In the genomic region with DNA sequence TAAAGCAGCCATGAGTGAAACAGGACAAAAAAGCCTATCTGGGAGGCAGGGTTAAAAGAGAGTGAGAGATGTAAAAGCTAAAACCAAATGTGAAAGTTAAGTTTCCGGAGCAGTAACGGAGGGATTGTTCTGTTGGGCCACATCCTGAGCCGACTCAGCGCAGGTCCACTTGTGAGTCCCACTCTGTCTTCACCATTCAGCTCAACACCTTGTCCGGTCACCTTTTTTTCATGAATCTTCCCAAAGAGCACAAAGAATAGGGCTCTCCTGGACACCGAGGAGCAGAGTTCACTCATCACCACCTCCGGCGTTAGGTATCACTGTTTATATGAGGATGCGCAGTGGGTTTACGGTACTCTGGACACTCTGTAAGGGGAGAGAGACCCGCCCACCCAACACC, we compare ENCODE assay signal across 18 mouse cellular contexts.
"Had no signal": no experiment of that assay in that cellular context is flagged by ENCODE, and none has a peak within 500 bp of the region (broad histone marks: within the 10 kb centered on the region; RNA-seq: fewer than 3 reads in every experiment).

No protein-coding gene starts in this region.

- DNase-seq: lung, adult 2 months; lung, postnatal 4 days; midbrain, embryonic 14.5 days; retina, postnatal 1 day; right cerebral cortex, adult 18-20 months; right cerebral cortex, postnatal 25 days; right cerebral cortex, postnatal 4 days; spleen, adult 18-20 months; thymus, adult 18-20 months; thymus, postnatal 14 days; thymus, postnatal 36 days had no signal

- H3K27ac ChIP-seq: liver, embryonic 12.5 days; liver, embryonic 14.5 days; midbrain, embryonic 12.5 days; neural tube, embryonic 13.5 days; neural tube, embryonic 15.5 days had no signal

- H3K9ac ChIP-seq: liver, embryonic 12.5 days; liver, embryonic 14.5 days; midbrain, embryonic 12.5 days; neural tube, embryonic 13.5 days; neural tube, embryonic 15.5 days had no signal

- ATAC-seq: liver, embryonic 12.5 days; midbrain, embryonic 16.5 days had no signal

- H3K36me3 ChIP-seq: liver, embryonic 12.5 days; midbrain, embryonic 12.5 days; neural tube, embryonic 13.5 days; neural tube, embryonic 15.5 days had no signal

- H3K4me3 ChIP-seq: liver, embryonic 12.5 days; midbrain, embryonic 12.5 days; myocyte; neural tube, embryonic 13.5 days; neural tube, embryonic 15.5 days had no signal

- H3K27me3 ChIP-seq: liver, embryonic 12.5 days; midbrain, embryonic 12.5 days; neural tube, embryonic 13.5 days; neural tube, embryonic 15.5 days had no signal

- H3K4me2 ChIP-seq: liver, embryonic 12.5 days; midbrain, embryonic 12.5 days; neural tube, embryonic 13.5 days; neural tube, embryonic 15.5 days had no signal

- H3K9me3 ChIP-seq: liver, embryonic 12.5 days; midbrain, embryonic 12.5 days; neural tube, embryonic 13.5 days; neural tube, embryonic 15.5 days had no signal

- H3K4me1 ChIP-seq: liver, embryonic 12.5 days; midbrain, embryonic 12.5 days; neural tube, embryonic 13.5 days; neural tube, embryonic 15.5 days had no signal
